Mouse (Mus musculus) erythroblast, embryonic 14.5 days (primary cell): ENCODE results near the gene Btk.

Source experiments
- GATA1 ChIP-seq: IDR thresholded peaks from 2 replicates; pipeline ENCODE4 v1.6.1; 2012; ENCODE audit warnings: low read length, inconsistent platforms, mixed read lengths
- TAL1 ChIP-seq: IDR thresholded peaks from 3 replicates; pipeline ENCODE4 v1.6.1; 2012; ENCODE audit warnings: low read length, inconsistent platforms, mixed read lengths

DNA sequence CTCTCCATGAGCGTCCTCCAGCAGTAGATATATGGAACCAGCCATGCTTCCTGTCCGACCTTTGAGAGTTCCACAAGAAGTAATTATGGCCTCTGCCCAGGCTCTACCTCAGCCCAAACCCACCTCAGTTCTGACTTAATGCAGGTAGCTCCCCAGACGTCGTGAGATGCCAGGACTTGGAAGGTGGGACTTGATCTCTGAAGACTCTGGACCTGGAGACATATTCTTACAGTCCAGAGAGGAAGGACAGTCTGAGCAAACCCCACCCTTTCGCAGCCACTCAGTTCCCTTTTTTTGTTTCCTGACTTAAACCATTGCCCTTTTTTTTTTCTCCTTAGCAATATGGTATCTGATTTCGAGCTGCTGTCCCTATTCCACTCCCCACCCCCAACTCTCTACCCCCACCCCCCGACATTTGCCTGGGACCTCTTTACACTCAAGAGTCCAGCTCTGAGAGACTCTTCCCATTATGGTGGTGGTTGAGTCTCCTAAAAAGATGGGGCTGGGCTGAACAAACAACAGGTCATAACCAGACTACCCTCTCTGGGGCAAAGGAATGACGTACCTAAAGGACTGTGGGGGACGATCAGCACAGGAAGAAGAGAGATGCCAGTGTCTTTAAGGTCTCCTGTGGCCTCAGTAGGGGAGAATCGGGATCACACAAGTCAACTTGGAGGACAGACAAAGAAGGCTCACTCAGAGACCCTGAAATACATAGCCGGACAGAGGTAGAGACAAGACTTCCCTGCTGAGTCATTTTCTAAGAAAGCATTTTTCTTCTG lies at the start of gene Btk:
- TF ChIP-seq TAL1 (no peak), GATA1 (no peak)
